Mouse (Mus musculus) forebrain, embryonic 14.5 days (tissue): ENCODE measurements around the gene Phf12. TPM values are rescaled to one million over a fixed set of nuclear protein-coding genes. Genes with fewer than 3 reads are reported as not detected.

Source experiments
- ATAC-seq: fragments of 200-750 bp; cut with Nextera tagmentation; 2 replicates; pipeline ENCODE4 v1.8.0; 2017; ENCODE audit warnings: mild to moderate bottlenecking, moderate library complexity
- DNase-seq: peaks from one replicate; pipeline ENCODE4 v3.0.0-alpha.2; 2015; ENCODE audit warnings: low spot score
- H3K27ac ChIP-seq: fragments of 300-500 bp; sonication (generic); 2 replicates; pipeline ENCODE4 v1.5.1; 2014; ENCODE audit warnings: low read depth, mild to moderate bottlenecking, control low read depth, low read length, moderate library complexity
- H3K27me3 ChIP-seq: fragments of 300-500 bp; sonication (generic); replicated peaks from 2 replicates; pipeline ENCODE4 v1.6.1; 2014; ENCODE audit warnings: low read length, control low read depth, mixed read lengths; ENCODE audit not compliant: control insufficient read depth, insufficient read depth
- H3K36me3 ChIP-seq: fragments of 300-500 bp; sonication (generic); 2 replicates; pipeline ENCODE4 v1.6.1; 2014; ENCODE audit warnings: low read length, control low read depth; ENCODE audit not compliant: control insufficient read depth, insufficient read depth
- H3K4me1 ChIP-seq: fragments of 300-500 bp; sonication (generic); 2 replicates; pipeline ENCODE4 v1.6.1; 2014; ENCODE audit warnings: antibody characterized with exemption, low read length, control low read depth; ENCODE audit not compliant: control insufficient read depth, insufficient read depth
- H3K4me2 ChIP-seq: fragments of 300-500 bp; sonication (generic); 2 replicates; pipeline ENCODE4 v1.6.1; 2014; ENCODE audit warnings: mild to moderate bottlenecking, control low read depth, low read length
- H3K4me3 ChIP-seq: fragments of 300-500 bp; sonication (generic); 2 replicates; pipeline ENCODE4 v1.5.1; 2014; ENCODE audit warnings: low read depth, low read length, control low read depth
- H3K9ac ChIP-seq: fragments of 300-500 bp; sonication (generic); 2 replicates; pipeline ENCODE4 v1.6.1; 2014; ENCODE audit warnings: mild to moderate bottlenecking, low read length, control low read depth, moderate library complexity
- H3K9me3 ChIP-seq: fragments of 300-500 bp; sonication (generic); replicated peaks from 2 replicates; pipeline ENCODE4 v1.6.1; 2016; ENCODE audit warnings: low read length, control low read depth, mixed read lengths; ENCODE audit not compliant: control insufficient read depth
- WGBS: fragments of 180-500 bp; shearing (Covaris S2); extraction: QIAGEN DNeasy Blood & Tissue Kit; methylation state at CpG from one replicate; pipeline ENCODE4 v1.1.7; 2014; 5-methylcytosine and 5-hydroxymethylcytosine counted together
- polyA plus RNA-seq: library from polyadenylated mRNA; unstranded; fragments of >200 nt; fragmentation: Nextera tagmentation; extraction: Ambion mirVana; gene quantifications from 2 replicates; pipeline ENCODE4 v1.2.1, GENCODE M21; 2014

The Phf12 gene
- polyA plus RNA-seq, 1 experiment from 2014 or later: 16.5 TPM

- no peak overlapping the region for H3K4me2 ChIP-seq
- no peak overlapping the region for H3K4me3 ChIP-seq
- peaks cover 73% of the 10 kb centered on the region for H3K36me3 ChIP-seq
- H3K4me1 ChIP-seq: no peaks in the 10 kb centered on the region
- H3K27me3 ChIP-seq: no peaks in the 10 kb centered on the region
- no peak overlapping the region for H3K27ac ChIP-seq
- WGBS: 95% methylated on average over 8 of the region's 8 CpGs
- H3K9me3 ChIP-seq: no peaks in the 10 kb centered on the region
- no peak overlapping the region for H3K9ac ChIP-seq
- no peak for DNase-seq
- ATAC-seq: no peak
These were observed 70.5 kb downstream of the Phf12 start for GRCm38 (mm10) chr11:78053078-78053477.

- no peak for ATAC-seq
- H3K27ac ChIP-seq: no peak overlapping the region
- no peak overlapping the region for H3K4me3 ChIP-seq
- no peak overlapping the region for H3K9ac ChIP-seq
- 84% methylated on average over 8 of the region's 8 CpGs for WGBS
- H3K9me3 ChIP-seq: no peaks in the 10 kb centered on the region
- no peak for DNase-seq
- no peaks in the 10 kb centered on the region for H3K27me3 ChIP-seq
- H3K4me1 ChIP-seq: no peaks in the 10 kb centered on the region
- no peak overlapping the region for H3K4me2 ChIP-seq
- H3K36me3 ChIP-seq: peaks cover 74% of the 10 kb centered on the region
These were observed 74.4 kb downstream of the Phf12 start for GRCm38 (mm10) chr11:78056946-78057345.

- Histone ChIP-seq H3K4me2 (no peak overlapping the region), H3K9me3 (no peaks in the 10 kb centered on the region), H3K4me1 (no peaks in the 10 kb centered on the region), H3K9ac (no peak overlapping the region), H3K27me3 (no peaks in the 10 kb centered on the region), H3K4me3 (no peak overlapping the region), H3K27ac (no peak overlapping the region), H3K36me3 (peaks cover 51% of the 10 kb centered on the region)
- 58% methylated on average over 9 of the region's 9 CpGs for WGBS
- ATAC-seq (peak; percentile 70; the same call in 1 of the 2 replicates), DNase-seq (peak; percentile 80)
These were observed 77.5 kb downstream of the Phf12 start for GRCm38 (mm10) chr11:78059833-78060757.

- Histone ChIP-seq H3K4me3 (no peak overlapping the region), H3K9me3 (no peaks in the 10 kb centered on the region), H3K36me3 (peaks cover 27% of the 10 kb centered on the region), H3K4me2 (no peak overlapping the region), H3K9ac (no peak overlapping the region), H3K27ac (no peak overlapping the region), H3K4me1 (no peaks in the 10 kb centered on the region), H3K27me3 (no peaks in the 10 kb centered on the region)
- WGBS: 96% methylated on average over 1 of the region's 1 CpGs
- ATAC-seq: no peak
- DNase-seq: no peak
These were observed 80.0 kb downstream of the Phf12 start for GRCm38 (mm10) chr11:78062563-78062962.

- no peak for DNase-seq
- Histone ChIP-seq H3K27me3 (no peaks in the 10 kb centered on the region), H3K9me3 (no peaks in the 10 kb centered on the region), H3K4me2 (no peak overlapping the region), H3K9ac (no peak overlapping the region), H3K4me3 (no peak overlapping the region), H3K36me3 (no peaks in the 10 kb centered on the region), H3K27ac (no peak overlapping the region), H3K4me1 (no peaks in the 10 kb centered on the region)
- 50% methylated on average over 2 of the region's 2 CpGs for WGBS
- ATAC-seq: no peak
These were observed 83.4 kb downstream of the Phf12 start for GRCm38 (mm10) chr11:78065906-78066305.

GRCm38 (mm10) chr11:78066641-78067040, 84.1 kb downstream of the Phf12 start:
- no peak overlapping the region for H3K4me3 ChIP-seq
- no peak for ATAC-seq
- no peaks in the 10 kb centered on the region for H3K9me3 ChIP-seq
- H3K4me2 ChIP-seq: no peak overlapping the region
- 63% methylated on average over 2 of the region's 2 CpGs for WGBS
- no peaks in the 10 kb centered on the region for H3K27me3 ChIP-seq
- H3K27ac ChIP-seq: no peak overlapping the region
- no peaks in the 10 kb centered on the region for H3K4me1 ChIP-seq
- H3K36me3 ChIP-seq: no peaks in the 10 kb centered on the region
- no peak overlapping the region for H3K9ac ChIP-seq
- DNase-seq: no peak

GRCm38 (mm10) chr11:78067566-78067965, 85.0 kb downstream of the Phf12 start:
- 80% methylated on average over 5 of the region's 5 CpGs for WGBS
- DNase-seq (no peak), ATAC-seq (no peak)
- H3K36me3 ChIP-seq: peaks cover 3% of the 10 kb centered on the region
- H3K27me3 ChIP-seq: no peaks in the 10 kb centered on the region
- no peak overlapping the region for H3K4me2 ChIP-seq
- no peak overlapping the region for H3K27ac ChIP-seq
- H3K4me1 ChIP-seq: no peaks in the 10 kb centered on the region
- no peak overlapping the region for H3K9ac ChIP-seq
- H3K4me3 ChIP-seq: no peak overlapping the region
- H3K9me3 ChIP-seq: no peaks in the 10 kb centered on the region

- H3K27ac ChIP-seq: no peak overlapping the region
- H3K27me3 ChIP-seq: no peaks in the 10 kb centered on the region
- 78% methylated on average over 5 of the region's 5 CpGs for WGBS
- no peaks in the 10 kb centered on the region for H3K4me1 ChIP-seq
- no peak overlapping the region for H3K9ac ChIP-seq
- ATAC-seq (no peak), DNase-seq (no peak)
- no peak overlapping the region for H3K4me2 ChIP-seq
- H3K4me3 ChIP-seq: no peak overlapping the region
- peaks cover 18% of the 10 kb centered on the region for H3K36me3 ChIP-seq
- no peaks in the 10 kb centered on the region for H3K9me3 ChIP-seq
These were observed 86.6 kb downstream of the Phf12 start for GRCm38 (mm10) chr11:78069130-78069529.

- DNase-seq: no peak
- Histone ChIP-seq H3K9me3 (no peaks in the 10 kb centered on the region), H3K4me2 (no peak overlapping the region), H3K27me3 (no peaks in the 10 kb centered on the region), H3K4me1 (no peaks in the 10 kb centered on the region), H3K27ac (no peak overlapping the region), H3K36me3 (peaks cover 23% of the 10 kb centered on the region), H3K4me3 (no peak overlapping the region), H3K9ac (no peak overlapping the region)
- no peak for ATAC-seq
- WGBS: 83% methylated on average over 6 of the region's 6 CpGs
These were observed 87.1 kb downstream of the Phf12 start for GRCm38 (mm10) chr11:78069646-78070045.
